Mouse (Mus musculus) testis, postnatal 10 days (tissue): ENCODE data around the gene Atp8a1.

Experiments
- DNase-seq: peaks from one replicate; pipeline ENCODE4 v3.0.0; 2021; ENCODE audit warnings: low spot score

Atp8a1 gene

GRCm38 (mm10) chr5:67678819-67679218, 168.4 kb downstream of the Atp8a1 start:
- no peak for DNase-seq

- DNase-seq = no peak
Measured at GRCm38 (mm10) chr5:67673008-67673407, 174.2 kb downstream of the Atp8a1 start.

GRCm38 (mm10) chr5:67670158-67670557, 177.1 kb downstream of the Atp8a1 start:
- no peak for DNase-seq

GRCm38 (mm10) chr5:67669436-67669896, 177.8 kb downstream of the Atp8a1 start:
- no peak for DNase-seq

GRCm38 (mm10) chr5:67662715-67663114, 184.5 kb downstream of the Atp8a1 start:
- no peak for DNase-seq

- no peak for DNase-seq
Measured at GRCm38 (mm10) chr5:67659864-67660263, 187.4 kb downstream of the Atp8a1 start.

- DNase-seq = no peak
Measured at GRCm38 (mm10) chr5:67656821-67657259, 190.4 kb downstream of the Atp8a1 start.

GRCm38 (mm10) chr5:67655696-67656519, 191.3 kb downstream of the Atp8a1 start:
- no peak for DNase-seq

GRCm38 (mm10) chr5:67654572-67654971, 192.7 kb downstream of the Atp8a1 start:
- no peak for DNase-seq

GRCm38 (mm10) chr5:67653543-67653942, 193.7 kb downstream of the Atp8a1 start:
- no peak for DNase-seq

- no peak for DNase-seq
Measured at GRCm38 (mm10) chr5:67652468-67652867, 194.8 kb downstream of the Atp8a1 start.

GRCm38 (mm10) chr5:67650021-67650420, 197.2 kb downstream of the Atp8a1 start:
- no peak for DNase-seq

- DNase-seq = no peak
Measured at GRCm38 (mm10) chr5:67649156-67649555, 198.1 kb downstream of the Atp8a1 start.

GRCm38 (mm10) chr5:67647568-67647967, 199.7 kb downstream of the Atp8a1 start:
- peak; percentile 49 for DNase-seq

GRCm38 (mm10) chr5:67646756-67647529, 200.3 kb downstream of the Atp8a1 start:
- DNase-seq = no peak

GRCm38 (mm10) chr5:67643537-67644255, 203.5 kb downstream of the Atp8a1 start:
- DNase-seq = no peak

- DNase-seq = no peak
Measured at GRCm38 (mm10) chr5:67641406-67642120, 205.7 kb downstream of the Atp8a1 start.

- DNase-seq = no peak
Measured at GRCm38 (mm10) chr5:67640596-67641312, 206.5 kb downstream of the Atp8a1 start.

GRCm38 (mm10) chr5:67634339-67634738, 212.9 kb downstream of the Atp8a1 start:
- no peak for DNase-seq

- DNase-seq = no peak
Measured at GRCm38 (mm10) chr5:67633831-67634268, 213.4 kb downstream of the Atp8a1 start.
